ENCODE assay signal across 8 mouse cellular contexts in the genomic region with DNA sequence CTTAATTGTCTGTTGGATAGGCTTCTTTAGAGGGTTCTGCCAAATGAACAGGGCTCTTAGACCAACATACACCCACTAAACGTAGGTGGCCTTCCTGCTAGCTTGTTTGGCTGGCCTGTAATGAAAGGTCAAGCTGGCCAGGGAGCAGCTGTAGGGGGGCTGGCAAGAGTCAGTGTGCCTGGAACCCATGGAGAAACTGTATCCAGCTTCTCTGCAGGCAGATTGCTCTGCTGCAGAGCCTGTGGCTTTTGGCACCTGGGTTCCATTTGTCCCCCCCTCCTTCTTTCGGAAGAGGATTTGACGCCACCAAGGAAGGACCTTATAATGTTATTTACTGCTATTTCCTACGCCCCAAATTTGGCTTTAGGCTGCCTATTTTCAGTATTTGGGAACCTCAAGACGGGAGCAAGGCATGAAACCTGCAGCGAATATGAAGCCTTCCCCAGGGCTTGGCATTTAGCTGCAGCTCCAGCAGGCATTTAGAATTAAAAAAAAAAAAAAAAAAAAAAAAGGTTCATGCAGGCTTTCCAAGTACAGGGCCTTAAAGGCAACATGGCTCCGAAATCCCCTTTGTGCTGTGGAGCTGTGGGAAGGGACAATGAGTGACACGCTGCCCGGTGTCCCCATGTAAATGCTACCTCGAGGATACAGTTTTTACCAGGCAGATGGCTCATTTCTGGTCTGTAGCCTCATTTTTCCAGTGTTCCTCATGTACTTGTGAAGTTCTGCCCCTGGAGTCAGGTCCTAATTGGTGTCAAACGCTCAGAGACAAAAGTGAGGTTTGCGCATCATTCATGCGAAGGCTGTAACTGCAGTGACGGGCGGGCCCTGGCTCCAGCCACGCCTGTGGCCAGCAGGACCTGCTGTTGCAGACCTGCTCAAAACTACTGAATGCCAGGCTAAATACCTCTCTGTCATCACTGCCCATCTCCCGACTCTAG.
A peak's percentile ranks its signal among the peaks of the same experiment; 100 is the strongest.
DNase-seq lines count a peak whose midpoint lies in the region; ATAC-seq lines count a peak whose summit lies in the region.

No protein-coding gene starts in this region.

- H3K36me3 ChIP-seq in lung, embryonic 16.5 days (ENCODE audit: control insufficient read depth, insufficient read depth, low read length) = no peaks in the 10 kb centered on the region
- H3K36me3 ChIP-seq in hindbrain, embryonic 13.5 days = no peaks in the 10 kb centered on the region
- no peaks in the 10 kb centered on the region for H3K36me3 ChIP-seq in neural tube, embryonic 14.5 days (ENCODE audit: control insufficient read depth, insufficient read depth, low read length)

- ATAC-seq in cerebellum, adult (ENCODE audit: insufficient number of reproducible peaks, low FRiP score, low TSS enrichment) = no peak
- ATAC-seq in lung, embryonic 16.5 days (ENCODE audit: low read depth) = no peak
- ATAC-seq in hindbrain, embryonic 13.5 days (ENCODE audit: low FRiP score) = peak; percentile 37
- 0 out of 2 replicates have a peak, but pooled peaks have one; percentile 5 for ATAC-seq in neural tube, embryonic 14.5 days (ENCODE audit: low read depth)

- H3K4me3 ChIP-seq in lung, embryonic 16.5 days (ENCODE audit: low read length) = no peak overlapping the region
- H3K4me3 ChIP-seq in hindbrain, embryonic 13.5 days = no peak overlapping the region
- no peak overlapping the region for H3K4me3 ChIP-seq in neural tube, embryonic 14.5 days (ENCODE audit: low read depth, low read length)

- 80% methylated on average over 17 of the region's 17 CpGs for WGBS in lung, embryonic 16.5 days
- 56% methylated on average over 17 of the region's 17 CpGs for WGBS in hindbrain, embryonic 13.5 days
- WGBS in neural tube, embryonic 14.5 days = 53% methylated on average over 17 of the region's 17 CpGs

- peaks cover 51% of the 10 kb centered on the region for H3K4me1 ChIP-seq in lung, embryonic 16.5 days (replicated peaks; ENCODE audit: control insufficient read depth, insufficient read depth, low read length)
- H3K4me1 ChIP-seq in hindbrain, embryonic 13.5 days (replicated peaks) = peaks cover 58% of the 10 kb centered on the region
- H3K4me1 ChIP-seq in neural tube, embryonic 14.5 days (ENCODE audit: control insufficient read depth, insufficient read depth, low read length) = peaks cover 23% of the 10 kb centered on the region

- H3K4me2 ChIP-seq in lung, embryonic 16.5 days (ENCODE audit: low read depth, low read length) = no peak overlapping the region
- H3K4me2 ChIP-seq in hindbrain, embryonic 13.5 days = 0 out of 2 replicates have a peak overlapping the region, but pooled peaks have one; percentile 20
- no peak overlapping the region for H3K4me2 ChIP-seq in neural tube, embryonic 14.5 days (ENCODE audit: low read depth, low read length)

- H3K27me3 ChIP-seq in lung, embryonic 16.5 days (ENCODE audit: control insufficient read depth, insufficient read depth, low read depth, low read length) = no peaks in the 10 kb centered on the region
- no peaks in the 10 kb centered on the region for H3K27me3 ChIP-seq in hindbrain, embryonic 13.5 days
- no peaks in the 10 kb centered on the region for H3K27me3 ChIP-seq in neural tube, embryonic 14.5 days (ENCODE audit: control insufficient read depth, insufficient read depth, low read length)

- H3K9me3 ChIP-seq in lung, embryonic 16.5 days (ENCODE audit: control insufficient read depth, low read length) = no peaks in the 10 kb centered on the region
- H3K9me3 ChIP-seq in hindbrain, embryonic 13.5 days = no peaks in the 10 kb centered on the region
- H3K9me3 ChIP-seq in neural tube, embryonic 14.5 days (ENCODE audit: control insufficient read depth, low read length) = no peaks in the 10 kb centered on the region

- H3K27ac ChIP-seq in lung, embryonic 16.5 days (ENCODE audit: low read length) = peak overlapping the region; percentile 89
- peak overlapping the region; percentile 95 for H3K27ac ChIP-seq in hindbrain, embryonic 13.5 days
- H3K27ac ChIP-seq in neural tube, embryonic 14.5 days (ENCODE audit: low read depth, low read length) = peak overlapping the region; percentile 87

- peak; percentile 41 for DNase-seq in cerebellum, adult 11 months
- no peak for DNase-seq in lung, postnatal 25 days (ENCODE audit: low spot score)
- no peak for DNase-seq in adrenal gland, adult 18-20 months (ENCODE audit: low spot score in 2 of 2)
- no peak for DNase-seq in ovary, postnatal 14 days (ENCODE audit: low spot score)

- H3K9ac ChIP-seq in lung, embryonic 16.5 days (ENCODE audit: low read length) = peak overlapping the region; percentile 29; the same call in 1 of the 2 replicates
- peak overlapping the region; percentile 64; the same call in 1 of the 2 replicates for H3K9ac ChIP-seq in hindbrain, embryonic 13.5 days
- peak overlapping the region; percentile 28; the same call in 1 of the 2 replicates for H3K9ac ChIP-seq in neural tube, embryonic 14.5 days (replicated peaks; ENCODE audit: low read depth, low read length)

Comparison
In these comparisons a context has a peak if more than half of its experiments do, and no peak if none do; other contexts are left out.
1. ATAC-seq: peak in hindbrain, embryonic 13.5 days (single experiment) and neural tube, embryonic 14.5 days (single experiment); none in cerebellum, adult (single experiment) and lung, embryonic 16.5 days (single experiment).
2. Peak in every context shown above with its lines, with median percentiles within 50 percentile points of each other: H3K27ac ChIP-seq and H3K9ac ChIP-seq.